Mouse (Mus musculus) neural tube, embryonic 14.5 days (tissue): ENCODE results near the gene Krt15. TPM values are rescaled to one million over a fixed set of nuclear protein-coding genes. Genes with fewer than 3 reads are reported as not detected.

ENCODE experiments used
- ATAC-seq: fragments of 200-750 bp; cut with Nextera tagmentation; 2 replicates; pipeline ENCODE4 v1.8.0; 2017; ENCODE audit warnings: low read depth, mild to moderate bottlenecking, moderate TSS enrichment, moderate library complexity
- H3K27ac ChIP-seq: fragments of 300-500 bp; sonication (generic); 2 replicates; pipeline ENCODE4 v1.5.1; 2014; ENCODE audit warnings: low read depth, mild to moderate bottlenecking, control low read depth, low read length, moderate library complexity, mixed read lengths
- H3K27me3 ChIP-seq: fragments of 300-500 bp; sonication (generic); 2 replicates; pipeline ENCODE4 v1.6.1; 2014; ENCODE audit warnings: low read length; ENCODE audit not compliant: control insufficient read depth, insufficient read depth
- H3K36me3 ChIP-seq: fragments of 300-500 bp; sonication (generic); 2 replicates; pipeline ENCODE4 v1.6.1; 2014; ENCODE audit warnings: low read length, mixed read lengths; ENCODE audit not compliant: control insufficient read depth, insufficient read depth
- H3K4me1 ChIP-seq: fragments of 300-500 bp; sonication (generic); 2 replicates; pipeline ENCODE4 v1.6.1; 2014; ENCODE audit warnings: low read length; ENCODE audit not compliant: control insufficient read depth, insufficient read depth
- H3K4me2 ChIP-seq: fragments of 300-500 bp; sonication (generic); 2 replicates; pipeline ENCODE4 v1.6.1; 2014; ENCODE audit warnings: mild to moderate bottlenecking, low read depth, low read length, control low read depth
- H3K4me3 ChIP-seq: fragments of 300-500 bp; sonication (generic); 2 replicates; pipeline ENCODE4 v1.5.1; 2014; ENCODE audit warnings: low read depth, low read length, control low read depth, mixed read lengths
- H3K9ac ChIP-seq: fragments of 300-500 bp; sonication (generic); replicated peaks from 2 replicates; pipeline ENCODE4 v1.6.1; 2014; ENCODE audit warnings: low read depth, mild to moderate bottlenecking, control low read depth, low read length, mixed read lengths
- H3K9me3 ChIP-seq: fragments of 300-500 bp; sonication (generic); 2 replicates; pipeline ENCODE4 v1.6.1; 2016; ENCODE audit warnings: low read length; ENCODE audit not compliant: control insufficient read depth
- WGBS: fragments of 180-500 bp; shearing (Covaris S2); extraction: QIAGEN DNeasy Blood & Tissue Kit; methylation state at CpG from one replicate; pipeline ENCODE4 v1.1.7; 2014; 5-methylcytosine and 5-hydroxymethylcytosine counted together
- polyA plus RNA-seq: library from polyadenylated mRNA; unstranded; fragments of >200 nt; fragmentation: Nextera tagmentation; extraction: Ambion mirVana; gene quantifications from 2 replicates; pipeline ENCODE4 v1.2.1, GENCODE M21; 2014

The Krt15 gene
- not detected in 2 replicates for polyA plus RNA-seq

DNA sequence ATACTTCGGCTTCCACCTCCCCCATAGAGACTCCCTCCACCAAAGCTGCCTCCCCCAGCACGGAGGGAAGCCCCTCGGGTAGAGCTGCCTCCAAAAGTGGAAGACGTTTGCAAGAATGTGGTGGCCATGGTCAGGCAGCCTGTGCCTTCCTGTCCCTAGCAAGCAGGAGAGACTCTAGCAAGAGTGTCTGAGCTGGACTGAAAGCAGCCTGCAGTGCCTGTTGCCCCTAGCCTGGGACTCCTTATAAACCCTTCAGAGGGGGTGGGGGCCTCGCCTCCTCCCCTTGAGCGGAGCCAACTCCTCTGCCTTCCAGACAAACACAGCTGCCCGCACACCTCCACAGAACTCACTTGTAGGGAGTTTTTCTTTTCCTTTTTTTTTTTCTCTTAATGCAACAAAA lies at the start of gene Krt15:
Krt15 (minus strand) TSS at position 198 of the 400 bp plus-strand sequence.
- Histone ChIP-seq H3K36me3 (no peaks in the 10 kb centered on the region), H3K27me3 (no peaks in the 10 kb centered on the region), H3K4me3 (no peak within 1 kb of the TSS), H3K9me3 (no peaks in the 10 kb centered on the region), H3K27ac (no peak within 1 kb of the TSS), H3K9ac (no peak within 1 kb of the TSS), H3K4me2 (no peak within 1 kb of the TSS), H3K4me1 (peaks cover 6% of the 10 kb centered on the region)
- no peak for ATAC-seq
- 66% methylated on average over 7 of the region's 7 CpGs for WGBS

GRCm38 (mm10) chr11:100181725-100182124 lies 46.0 kb upstream of the Krt15 start:
- Histone ChIP-seq H3K4me1 (no peaks in the 10 kb centered on the region), H3K36me3 (no peaks in the 10 kb centered on the region), H3K9ac (no peak overlapping the region), H3K27ac (no peak overlapping the region), H3K27me3 (no peaks in the 10 kb centered on the region), H3K9me3 (no peaks in the 10 kb centered on the region), H3K4me2 (no peak overlapping the region), H3K4me3 (no peak overlapping the region)
- WGBS = 77% methylated on average over 7 of the region's 7 CpGs
- no peak for ATAC-seq

DNA sequence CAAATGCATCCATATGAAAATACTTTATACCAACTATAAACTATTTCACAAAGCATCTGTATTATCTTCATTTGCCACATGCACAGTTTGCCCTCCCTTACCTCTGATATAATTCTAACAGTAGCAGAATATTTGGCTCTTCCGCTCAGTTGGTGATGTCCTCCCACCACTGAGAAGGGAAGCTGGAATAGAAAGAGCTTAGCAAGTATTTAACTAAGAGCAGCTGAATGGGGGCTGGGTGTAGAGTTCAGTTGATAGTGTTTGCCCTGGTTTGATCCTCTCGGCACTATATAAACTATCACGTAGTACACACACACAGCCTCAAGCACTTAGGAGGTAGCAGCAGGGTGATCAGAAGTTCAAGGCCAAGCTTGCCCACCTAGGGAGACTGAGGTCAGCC lies 43.5 kb upstream of the Krt15 start:
- no peak for ATAC-seq
- H3K27me3 ChIP-seq = no peaks in the 10 kb centered on the region
- no peaks in the 10 kb centered on the region for H3K36me3 ChIP-seq
- no peak overlapping the region for H3K4me3 ChIP-seq
- H3K4me2 ChIP-seq = no peak overlapping the region
- H3K4me1 ChIP-seq = no peaks in the 10 kb centered on the region
- H3K9ac ChIP-seq = no peak overlapping the region
- no peak overlapping the region for H3K27ac ChIP-seq
- no peaks in the 10 kb centered on the region for H3K9me3 ChIP-seq
- WGBS = 82% methylated on average over 3 of the region's 3 CpGs

DNA sequence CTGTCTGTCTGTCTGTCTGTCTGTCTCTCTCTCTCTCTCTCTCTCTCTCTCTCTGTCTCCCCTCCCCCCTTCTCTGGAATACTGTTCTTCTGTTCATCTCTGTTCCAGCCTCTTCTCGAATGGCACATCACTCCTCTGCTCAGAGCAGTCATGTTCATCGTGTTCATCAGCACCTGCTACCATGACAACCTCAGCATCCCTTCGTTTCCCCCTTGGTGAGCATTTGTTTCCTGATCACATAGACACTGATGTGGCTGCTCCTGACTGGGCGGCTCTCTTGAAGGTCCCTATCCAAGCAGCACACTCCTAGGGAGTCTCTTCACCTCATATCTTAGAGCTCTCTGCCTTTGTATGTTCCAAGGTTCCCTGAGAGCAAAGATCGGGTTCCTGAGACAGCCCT lies 42.6 kb upstream of the Krt15 start:
- Histone ChIP-seq H3K27ac (no peak overlapping the region), H3K4me2 (no peak overlapping the region), H3K27me3 (no peaks in the 10 kb centered on the region), H3K9ac (no peak overlapping the region), H3K4me3 (no peak overlapping the region), H3K9me3 (no peaks in the 10 kb centered on the region), H3K36me3 (no peaks in the 10 kb centered on the region), H3K4me1 (no peaks in the 10 kb centered on the region)
- 76% methylated on average over 5 of the region's 5 CpGs for WGBS
- ATAC-seq = no peak

- no peaks in the 10 kb centered on the region for H3K9me3 ChIP-seq
- no peaks in the 10 kb centered on the region for H3K4me1 ChIP-seq
- H3K36me3 ChIP-seq = no peaks in the 10 kb centered on the region
- H3K27me3 ChIP-seq = no peaks in the 10 kb centered on the region
- WGBS = 71% methylated on average over 9 of the region's 9 CpGs
- no peak overlapping the region for H3K9ac ChIP-seq
- ATAC-seq = no peak
- no peak overlapping the region for H3K4me3 ChIP-seq
- H3K4me2 ChIP-seq = no peak overlapping the region
- no peak overlapping the region for H3K27ac ChIP-seq
These were observed 41.1 kb upstream of the Krt15 start for GRCm38 (mm10) chr11:100176791-100177190.

DNA sequence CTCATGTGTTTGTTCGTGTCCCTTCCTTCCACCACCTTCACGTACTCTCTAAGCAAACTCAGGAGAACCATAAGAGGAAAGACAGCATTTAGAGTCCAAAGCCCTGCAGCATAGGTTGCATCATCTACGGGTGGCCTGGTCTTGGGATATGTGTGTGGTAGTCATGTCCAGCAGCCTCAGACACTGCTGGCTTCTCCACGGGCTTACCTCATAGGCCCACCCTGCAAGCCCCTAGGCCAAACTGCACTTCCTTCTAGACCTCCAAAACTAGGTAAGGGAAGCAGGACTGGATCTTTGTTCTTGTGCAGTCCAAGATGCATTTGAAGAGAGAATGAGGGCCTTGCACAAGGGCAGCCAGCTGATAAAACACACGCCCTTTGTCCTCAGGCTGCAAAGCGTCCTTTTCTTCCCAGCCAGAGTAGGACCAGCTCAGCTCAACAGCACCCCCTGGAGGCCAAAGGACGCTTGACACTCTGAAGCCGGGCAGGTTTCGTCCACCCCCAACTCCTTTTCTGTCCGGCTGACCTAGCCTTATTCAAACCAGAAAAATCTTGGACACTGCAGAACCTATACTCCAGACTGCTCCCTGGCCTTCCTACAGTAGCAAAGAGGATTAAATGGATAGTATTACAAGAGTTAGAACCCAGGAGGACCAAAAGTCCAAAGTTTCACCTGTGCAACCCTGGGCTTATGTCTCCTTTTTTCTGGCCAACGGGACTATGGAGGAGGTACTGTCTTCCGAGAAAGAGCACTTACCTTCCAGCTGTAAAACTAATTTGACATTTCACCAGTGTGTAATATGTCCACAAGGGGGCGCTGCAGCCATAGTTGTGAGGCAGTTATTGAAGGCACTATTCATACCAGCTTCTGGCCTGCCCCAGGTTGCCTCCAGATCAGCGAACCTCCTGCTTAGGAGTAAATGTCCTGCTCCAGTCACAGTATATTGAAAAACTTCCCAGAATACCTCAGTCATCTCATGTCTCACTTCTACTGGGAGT lies 33.3 kb upstream of the Krt15 start:
- H3K27ac ChIP-seq = no peak overlapping the region
- H3K4me2 ChIP-seq = no peak overlapping the region
- H3K4me3 ChIP-seq = no peak overlapping the region
- no peaks in the 10 kb centered on the region for H3K4me1 ChIP-seq
- H3K9me3 ChIP-seq = no peaks in the 10 kb centered on the region
- peak; percentile 31; the same call in 1 of the 2 replicates for ATAC-seq
- 31% methylated on average over 14 of the region's 14 CpGs for WGBS
- no peaks in the 10 kb centered on the region; the same call in 1 of the 2 replicates for H3K27me3 ChIP-seq
- no peak overlapping the region for H3K9ac ChIP-seq
- no peaks in the 10 kb centered on the region for H3K36me3 ChIP-seq

DNA sequence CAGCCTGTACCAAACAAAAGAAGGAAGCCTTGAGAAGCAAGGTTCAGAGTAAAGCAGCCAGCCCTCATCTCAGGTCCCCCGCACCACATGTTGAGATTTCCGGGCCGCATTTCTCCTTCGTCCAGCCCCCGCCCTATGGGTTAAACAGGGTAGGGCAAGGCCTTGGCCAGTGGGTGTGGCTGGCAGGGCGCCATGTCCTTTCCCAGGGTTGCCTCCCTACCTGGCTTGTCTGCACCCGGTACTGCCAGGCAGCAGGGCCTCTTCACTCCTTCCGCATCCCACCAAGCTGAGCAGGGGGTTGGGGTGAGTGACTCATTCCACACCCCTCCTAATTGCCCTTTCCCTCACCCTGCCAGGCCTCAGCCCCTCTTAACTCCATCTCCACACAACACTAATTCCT lies 32.3 kb upstream of the Krt15 start:
- Histone ChIP-seq H3K4me3 (no peak overlapping the region), H3K9me3 (no peaks in the 10 kb centered on the region), H3K4me1 (no peaks in the 10 kb centered on the region), H3K4me2 (no peak overlapping the region), H3K27ac (no peak overlapping the region), H3K36me3 (no peaks in the 10 kb centered on the region), H3K9ac (no peak overlapping the region), H3K27me3 (no peaks in the 10 kb centered on the region; the same call in 1 of the 2 replicates)
- 82% methylated on average over 8 of the region's 8 CpGs for WGBS
- no peak for ATAC-seq

DNA sequence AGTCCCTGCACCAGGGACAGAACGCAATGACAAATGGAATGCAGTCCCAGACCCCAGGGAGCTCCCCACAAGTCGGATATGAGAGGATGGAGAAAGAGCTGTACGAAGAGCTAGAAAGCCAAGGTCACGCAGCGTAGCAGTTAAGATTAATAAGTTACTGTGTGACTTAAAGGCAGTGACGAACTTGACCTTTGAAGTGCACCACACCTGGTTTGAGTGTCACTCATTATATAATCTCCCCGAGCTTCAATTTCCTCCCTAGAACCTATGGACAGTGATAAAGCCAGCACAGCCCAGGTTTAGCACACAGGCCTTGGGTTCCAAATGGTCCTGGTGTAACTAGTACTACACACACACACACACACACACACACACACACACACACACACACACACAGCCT lies 28.7 kb upstream of the Krt15 start:
- ATAC-seq = no peak
- H3K36me3 ChIP-seq = no peaks in the 10 kb centered on the region
- WGBS = 69% methylated on average over 7 of the region's 7 CpGs
- no peaks in the 10 kb centered on the region for H3K9me3 ChIP-seq
- no peak overlapping the region for H3K4me3 ChIP-seq
- no peaks in the 10 kb centered on the region for H3K4me1 ChIP-seq
- no peak overlapping the region for H3K27ac ChIP-seq
- no peaks in the 10 kb centered on the region for H3K27me3 ChIP-seq
- H3K4me2 ChIP-seq = no peak overlapping the region
- H3K9ac ChIP-seq = no peak overlapping the region

DNA sequence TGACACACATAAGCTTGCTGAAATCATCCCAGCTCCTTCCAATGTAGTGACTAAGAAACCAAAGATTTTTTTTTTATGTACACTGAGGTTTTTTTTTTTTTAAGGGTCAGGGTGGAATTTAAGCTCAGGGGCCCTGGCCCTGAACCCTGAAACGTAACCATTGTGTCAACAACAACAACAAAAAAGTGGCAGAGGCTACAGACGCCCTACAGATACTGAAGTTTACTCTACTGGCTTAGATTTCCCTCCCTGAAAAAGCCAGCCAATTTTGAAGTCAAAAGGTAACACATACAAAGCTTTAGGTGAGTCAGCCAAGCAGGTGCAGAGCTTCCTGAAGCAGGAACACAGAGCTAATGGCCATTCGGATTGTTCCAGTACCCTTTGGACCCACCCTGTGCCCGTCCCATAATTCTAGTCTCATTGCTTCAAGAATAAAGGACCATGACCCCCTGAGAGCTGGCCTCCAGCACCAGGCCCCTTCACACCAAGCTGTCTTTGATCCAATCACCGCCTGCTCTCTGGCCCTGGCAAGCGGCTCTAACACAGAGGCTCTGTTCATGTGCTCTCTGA lies 22.3 kb upstream of the Krt15 start:
- WGBS = 62% methylated on average over 6 of the region's 6 CpGs
- ATAC-seq = no peak
- Histone ChIP-seq H3K9me3 (no peaks in the 10 kb centered on the region), H3K4me3 (no peak overlapping the region), H3K27me3 (no peaks in the 10 kb centered on the region), H3K36me3 (no peaks in the 10 kb centered on the region), H3K4me1 (no peaks in the 10 kb centered on the region), H3K4me2 (no peak overlapping the region), H3K9ac (no peak overlapping the region), H3K27ac (no peak overlapping the region)
